Mouse (Mus musculus): Measurements from ENCODE around the gene Mettl7a1.
A peak's percentile ranks its signal among the peaks of the same experiment; 100 is the strongest.
"Not testable (repeated sequence)": the region's sequence is repeated elsewhere in the genome, so short reads cannot be mapped to it uniquely, and the experiment has no call there.

The Mettl7a1 gene

DNA sequence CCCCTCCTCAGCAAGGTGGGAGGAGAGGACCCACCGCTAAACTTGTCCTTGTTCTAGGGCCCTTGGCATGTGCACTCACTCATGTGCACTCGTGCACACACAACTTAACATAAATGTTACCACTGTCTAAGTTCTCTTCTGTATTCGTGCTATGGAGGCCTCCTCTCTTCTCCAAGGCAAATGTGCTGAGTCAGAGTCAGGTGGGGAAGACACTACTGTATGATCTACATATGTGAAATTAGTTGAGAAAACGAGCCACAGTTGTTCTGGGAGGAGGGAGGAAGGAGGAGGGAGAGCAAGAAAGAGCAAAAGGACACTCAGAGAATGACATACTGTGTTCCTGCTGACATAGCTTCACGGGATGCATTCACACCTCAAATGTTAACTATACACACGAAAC, 3.4 kb upstream of the Mettl7a1 start:
- no peak for DNase-seq (ENCODE audit: low read depth)

DNA sequence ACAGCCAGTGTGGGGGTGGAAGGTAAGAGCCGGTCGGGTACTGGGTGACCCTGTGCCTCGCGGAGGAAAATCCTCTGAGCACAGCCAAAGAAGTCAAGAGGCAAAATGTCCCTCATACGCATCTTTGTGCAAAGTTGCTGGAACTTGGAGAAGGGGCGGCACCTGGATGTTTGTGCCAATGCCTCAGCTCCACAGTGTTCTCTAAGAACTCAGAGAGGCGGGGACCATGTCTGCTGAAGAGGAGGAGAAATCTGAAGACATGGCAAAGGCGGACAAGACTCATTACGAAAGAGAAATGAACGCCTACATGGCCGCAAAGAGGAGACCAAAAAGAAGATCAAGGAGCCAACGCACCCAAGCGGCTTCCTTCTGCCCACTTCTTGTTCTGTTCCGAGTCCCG, 2.4 kb upstream of the Mettl7a1 start:
- DNase-seq (ENCODE audit: low read depth): no peak

DNA sequence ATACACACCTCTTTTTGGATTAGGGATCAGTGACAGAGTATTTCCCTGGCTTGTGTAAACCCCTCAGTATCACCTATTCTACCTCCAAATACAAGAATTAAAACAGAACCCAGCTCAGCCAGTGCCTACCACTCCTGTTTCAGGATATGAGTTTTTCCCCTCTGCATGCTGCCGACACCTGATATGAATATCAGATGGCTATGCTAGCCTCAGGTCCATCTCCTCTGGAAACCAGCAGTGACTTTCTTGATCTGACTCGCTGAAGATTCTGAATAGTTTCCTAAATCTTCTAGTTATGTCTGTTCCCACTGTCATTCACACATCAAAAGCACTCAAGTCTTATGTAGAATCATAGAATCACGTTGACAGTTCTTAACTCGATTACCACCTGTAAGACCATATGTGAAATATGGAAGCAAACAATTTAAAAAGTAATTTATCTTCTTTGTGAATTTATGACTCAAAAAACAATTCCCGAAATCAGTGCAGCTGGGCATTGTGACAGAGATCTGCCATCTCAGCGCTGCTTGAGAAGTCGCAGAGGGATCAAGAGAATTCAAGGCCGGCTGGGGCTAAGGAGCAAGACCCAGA, 417 bp upstream of the Mettl7a1 start:
- DNase-seq (ENCODE audit: low read depth): no peak

DNA sequence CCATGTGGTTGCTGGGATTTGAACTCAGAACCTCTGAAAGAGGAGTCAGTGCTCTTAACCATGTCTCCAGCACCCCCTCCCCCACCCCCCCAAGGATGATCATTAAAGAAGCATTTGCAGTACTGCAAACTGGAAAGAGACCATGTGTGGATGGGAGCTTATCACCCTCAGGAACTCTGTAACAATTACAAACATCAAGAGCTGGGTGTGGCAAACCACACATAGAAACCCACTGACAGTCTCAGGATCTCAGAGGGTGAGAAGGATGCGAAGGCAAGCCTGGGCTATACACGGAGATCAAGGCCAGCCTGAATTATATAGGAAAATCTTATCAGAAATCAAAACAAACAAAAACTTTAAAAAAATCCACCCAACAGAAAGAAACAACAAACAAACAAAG, 2.3 kb downstream of the Mettl7a1 start:
- DNase-seq (ENCODE audit: low read depth): no peak

DNA sequence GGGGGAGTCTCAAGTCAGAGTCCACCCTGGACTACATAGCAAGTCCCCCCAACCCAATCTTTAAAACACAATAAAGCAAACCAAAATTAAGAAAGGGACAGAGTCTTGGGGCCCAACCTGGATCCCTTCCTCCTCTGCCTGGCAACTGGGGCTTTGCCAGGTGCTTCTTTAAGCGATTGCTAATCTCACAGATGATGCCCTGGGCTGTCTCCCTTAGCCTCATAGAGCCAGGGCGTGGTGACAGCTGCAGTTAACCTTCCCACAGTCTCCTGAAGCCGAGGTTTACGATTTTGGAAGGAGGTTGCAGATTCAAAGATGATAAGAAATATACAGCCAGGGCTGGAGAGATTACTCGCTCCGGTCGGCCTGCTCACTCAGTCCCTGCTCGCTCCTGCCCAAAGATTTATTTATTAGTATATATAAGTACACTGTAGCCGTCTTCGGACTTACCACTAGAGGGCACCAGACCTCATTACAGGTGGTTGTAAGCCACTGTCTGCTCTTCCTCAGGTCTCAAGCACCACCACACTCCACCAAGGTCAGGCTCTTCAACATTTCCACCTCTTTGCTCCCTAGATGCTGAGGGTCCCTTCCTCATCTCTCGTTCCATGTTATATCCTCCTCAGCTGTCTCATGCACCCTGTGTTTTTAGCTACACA, 3.6 kb downstream of the Mettl7a1 start:
- DNase-seq (ENCODE audit: low read depth): peak; percentile 77

DNA sequence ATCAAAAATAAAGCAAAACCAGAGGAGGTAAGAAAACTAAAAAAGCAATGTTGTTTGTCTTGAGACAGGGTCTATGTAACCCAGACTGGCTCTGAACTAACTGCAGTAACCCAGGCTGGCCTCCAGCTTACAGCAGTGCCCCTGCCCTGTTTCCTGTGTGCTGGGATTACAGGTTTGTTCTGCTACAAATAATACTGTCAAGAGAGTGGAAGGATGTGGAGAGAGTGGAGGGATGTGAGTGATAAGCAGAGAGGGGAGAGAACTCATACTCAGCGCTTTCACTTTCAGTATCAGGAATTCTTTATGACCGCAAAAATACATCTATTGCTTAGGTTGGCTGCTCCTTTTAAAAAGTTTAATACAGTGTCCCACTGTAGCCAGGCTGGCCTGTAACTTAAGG, 8.4 kb downstream of the Mettl7a1 start:
- peak; percentile 2 for DNase-seq (ENCODE audit: low read depth)

DNA sequence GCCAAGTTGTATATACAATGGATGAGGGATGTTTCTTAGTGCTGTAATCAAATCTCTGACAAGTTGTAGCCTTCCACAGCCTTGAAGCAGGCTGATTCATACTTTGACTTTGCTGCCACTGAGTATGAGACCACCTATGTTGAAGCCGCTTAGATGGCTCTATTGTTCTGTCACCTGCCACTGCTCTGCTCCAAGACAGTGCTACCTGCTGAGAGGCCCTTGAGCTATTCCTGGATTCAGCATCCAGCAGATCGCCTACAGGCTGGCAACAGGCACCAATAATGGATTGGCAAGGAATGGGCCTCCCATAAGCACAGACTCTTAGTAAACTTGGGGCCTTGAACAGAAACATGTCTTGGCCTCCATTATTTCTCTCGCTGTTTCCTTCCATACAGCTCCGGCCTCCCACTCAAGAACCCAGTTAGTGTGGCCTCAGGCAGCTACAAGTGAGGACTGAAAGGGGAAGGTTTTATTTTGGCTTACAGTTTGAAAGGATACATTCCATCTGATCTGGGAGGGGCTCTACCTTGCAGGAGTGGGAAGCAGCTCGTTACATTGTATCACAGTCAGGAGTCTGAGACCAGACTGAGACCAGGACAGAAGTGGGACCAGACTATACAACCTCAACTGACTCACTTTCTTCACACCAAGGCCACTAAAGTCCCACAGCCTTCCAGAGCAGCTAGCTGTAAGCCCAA, 10.7 kb downstream of the Mettl7a1 start:
- DNase-seq (ENCODE audit: low read depth): peak; percentile 0

DNA sequence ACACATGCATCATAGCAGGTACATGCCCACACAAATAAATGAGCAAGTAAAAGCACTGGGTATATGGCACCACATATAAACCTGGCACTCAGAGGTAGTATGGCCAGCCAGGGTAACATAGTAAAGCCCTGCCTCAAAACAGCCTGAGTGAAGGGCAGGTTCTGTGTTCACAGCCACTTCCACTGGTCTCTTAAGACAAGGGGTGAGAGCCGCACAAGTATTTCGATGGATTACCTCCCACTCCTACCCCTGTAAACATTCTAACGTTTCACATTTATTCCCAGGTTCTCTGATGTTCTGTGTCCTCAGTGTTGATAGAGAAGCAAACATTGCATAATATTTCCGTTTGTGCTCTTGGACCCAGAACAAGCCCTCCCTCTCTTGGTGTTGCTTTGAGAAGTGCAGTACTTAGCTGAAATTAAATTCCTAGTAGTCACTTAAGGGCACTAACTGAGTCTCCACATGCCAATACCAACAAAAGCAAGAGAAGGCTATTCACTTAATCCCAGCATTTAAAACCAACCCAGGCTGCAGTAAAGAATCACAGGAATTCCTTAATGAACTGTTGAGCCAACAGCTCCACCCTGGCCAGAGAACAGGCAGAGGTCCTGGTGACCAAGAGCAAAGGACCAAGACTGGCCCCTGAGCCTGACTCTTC, 14.2 kb downstream of the Mettl7a1 start:
- peak; percentile 12 for DNase-seq (ENCODE audit: low read depth)

DNA sequence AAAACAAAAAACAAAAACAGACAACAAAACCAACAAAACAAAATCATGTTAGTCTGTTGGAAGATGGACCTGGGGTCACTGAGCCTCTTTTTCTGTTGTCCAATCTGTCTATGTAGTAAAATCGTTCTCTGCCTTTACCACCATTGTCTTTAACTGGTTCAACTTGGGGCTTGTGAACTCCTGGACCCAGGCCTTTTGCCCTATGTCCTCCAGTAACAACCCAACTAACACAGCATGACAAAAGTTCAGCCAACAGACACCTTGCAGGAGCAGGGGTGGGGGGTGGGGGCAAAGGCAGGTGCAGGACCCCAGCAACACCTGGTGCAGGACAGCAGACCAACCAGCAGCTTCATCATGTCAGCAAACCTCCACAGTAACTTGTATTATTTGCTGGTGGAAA, 15.9 kb downstream of the Mettl7a1 start:
- DNase-seq (ENCODE audit: low read depth): no peak

DNA sequence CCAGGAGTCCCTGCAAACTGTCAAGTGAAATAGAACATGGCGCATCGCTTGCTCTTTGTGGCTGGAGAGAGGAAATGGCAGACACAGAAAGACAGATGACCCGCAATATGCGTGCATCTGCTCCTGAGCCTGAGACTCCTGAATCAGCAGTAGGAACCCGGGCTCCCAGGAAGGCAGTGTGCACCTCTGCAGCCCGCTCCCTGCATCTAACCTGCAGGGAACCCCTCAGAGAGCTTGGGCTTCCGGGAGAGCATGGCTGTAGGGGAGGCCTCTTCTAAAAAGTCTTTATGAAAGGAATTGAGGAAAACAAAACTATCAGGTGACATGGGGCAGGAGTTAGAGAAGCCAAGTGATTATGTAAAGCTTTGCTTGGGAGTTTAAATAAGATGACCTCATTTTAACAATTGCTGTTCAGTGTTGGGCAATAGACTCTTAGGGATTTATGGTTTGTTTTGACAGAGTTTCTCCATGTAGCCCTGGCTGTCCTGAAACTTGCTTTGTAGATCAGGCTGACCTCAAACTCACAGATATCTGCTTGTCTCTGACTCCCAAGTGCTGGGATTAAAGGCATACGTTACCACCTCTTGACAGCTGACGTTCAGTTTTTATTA, 16.5 kb downstream of the Mettl7a1 start:
- DNase-seq (ENCODE audit: low read depth): peak; percentile 74

DNA sequence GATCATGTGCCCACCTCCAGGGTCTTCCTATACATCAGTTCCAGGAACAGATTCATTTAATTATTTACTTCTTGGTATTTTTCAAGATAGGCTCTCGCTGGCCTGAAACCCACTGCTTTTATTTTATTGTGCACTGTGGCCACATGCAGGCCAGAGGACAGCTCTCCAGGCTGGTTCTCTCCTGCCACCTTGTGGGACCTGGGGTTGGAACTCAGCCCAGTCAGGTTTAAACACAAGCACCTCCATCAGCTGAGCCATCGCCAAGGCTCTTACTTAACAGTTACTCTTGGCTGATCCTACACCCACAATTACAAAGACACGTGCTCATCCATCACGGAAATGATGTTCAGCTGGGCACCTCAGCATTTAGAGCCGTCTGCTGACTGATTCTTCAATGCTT, 17.2 kb downstream of the Mettl7a1 start:
- peak; percentile 74 for DNase-seq (ENCODE audit: low read depth)

DNA sequence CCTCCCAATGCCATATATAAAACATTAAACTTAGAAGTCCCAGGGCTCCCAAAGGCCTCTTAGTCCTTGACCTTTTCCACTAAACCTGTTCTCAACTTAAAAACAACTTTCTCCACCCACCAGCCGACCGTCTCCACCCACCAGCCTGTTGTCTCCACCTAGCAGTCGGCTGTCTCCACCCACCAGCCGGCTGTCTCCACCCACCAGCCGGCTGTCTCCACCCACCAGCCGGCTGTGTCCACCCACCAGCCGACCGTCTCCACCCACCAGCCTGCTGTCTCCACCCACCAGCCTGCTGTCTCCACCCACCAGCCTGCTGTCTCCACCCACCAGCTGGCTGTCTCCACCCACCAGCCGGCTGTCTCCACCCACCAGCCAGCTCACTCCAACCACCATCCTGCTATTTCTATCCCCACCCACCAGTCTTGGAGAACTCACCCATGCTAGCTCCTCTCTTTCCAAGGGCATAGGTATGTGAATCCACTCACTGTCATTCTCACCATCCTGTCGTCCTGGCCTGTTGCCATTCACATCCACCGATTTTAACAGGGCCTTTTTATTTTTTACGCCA, 20.2 kb downstream of the Mettl7a1 start:
- peak; percentile 55 for DNase-seq (ENCODE audit: low read depth)

DNA sequence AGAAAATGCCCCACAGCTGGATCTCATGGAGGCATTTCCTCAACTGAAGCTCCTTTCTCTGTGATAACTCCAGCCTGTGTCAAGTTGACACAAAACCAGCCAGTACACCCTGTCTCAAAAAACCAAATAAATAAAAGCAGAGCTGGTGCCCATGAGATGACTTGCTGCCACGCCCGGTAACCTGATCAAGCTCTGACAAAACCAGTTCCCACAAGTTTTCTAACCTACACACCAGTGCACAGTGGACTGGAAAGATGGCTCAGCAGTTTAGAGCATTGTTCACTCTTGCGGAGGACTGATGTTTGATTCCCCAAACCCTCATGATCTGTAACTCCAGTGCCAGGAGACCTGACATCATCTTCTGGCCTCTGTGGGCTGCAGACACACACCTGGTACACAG, 21.3 kb downstream of the Mettl7a1 start:
- DNase-seq (ENCODE audit: low read depth): peak; percentile 2

DNA sequence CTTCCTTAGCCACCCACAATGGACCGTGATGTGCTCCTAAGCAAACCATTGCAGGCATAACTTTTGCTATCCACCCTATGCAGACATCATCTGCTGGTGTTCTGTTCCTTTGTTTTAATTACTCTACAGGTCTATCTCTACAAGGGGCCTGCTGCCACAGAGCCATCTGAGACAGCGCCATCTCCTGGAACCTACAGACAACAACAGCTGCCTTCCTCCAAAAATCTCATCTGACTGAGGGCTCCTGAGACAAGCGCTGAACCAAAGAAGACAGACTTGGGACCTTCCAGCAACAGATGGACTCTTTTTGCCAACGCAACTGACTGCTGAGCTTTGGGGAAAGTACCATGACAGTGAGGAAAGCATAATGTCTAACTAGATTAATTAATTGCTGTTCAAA, 24.1 kb downstream of the Mettl7a1 start:
- DNase-seq (ENCODE audit: low read depth): peak; percentile 1

DNA sequence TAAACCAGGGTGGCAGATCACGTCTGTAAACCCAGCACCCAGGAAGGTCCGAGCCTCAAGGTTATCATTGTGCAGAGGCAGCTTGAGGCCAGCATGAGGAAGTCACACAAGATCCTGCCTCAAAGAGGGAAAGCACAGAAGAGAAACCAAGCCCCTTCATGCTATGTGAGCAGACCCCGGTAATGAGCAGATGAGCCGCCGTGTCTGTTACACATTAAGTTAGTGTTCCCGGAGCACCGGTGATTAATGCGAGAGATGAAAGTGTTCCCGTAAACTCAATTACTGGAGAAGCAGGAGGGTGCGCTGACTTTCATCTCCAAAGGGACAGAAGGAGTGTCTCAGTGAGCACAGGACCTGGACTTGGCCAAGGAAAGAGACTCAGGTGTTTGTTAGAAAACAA, 25.4 kb downstream of the Mettl7a1 start:
- not testable (repeated sequence) for DNase-seq (ENCODE audit: low read depth)

DNA sequence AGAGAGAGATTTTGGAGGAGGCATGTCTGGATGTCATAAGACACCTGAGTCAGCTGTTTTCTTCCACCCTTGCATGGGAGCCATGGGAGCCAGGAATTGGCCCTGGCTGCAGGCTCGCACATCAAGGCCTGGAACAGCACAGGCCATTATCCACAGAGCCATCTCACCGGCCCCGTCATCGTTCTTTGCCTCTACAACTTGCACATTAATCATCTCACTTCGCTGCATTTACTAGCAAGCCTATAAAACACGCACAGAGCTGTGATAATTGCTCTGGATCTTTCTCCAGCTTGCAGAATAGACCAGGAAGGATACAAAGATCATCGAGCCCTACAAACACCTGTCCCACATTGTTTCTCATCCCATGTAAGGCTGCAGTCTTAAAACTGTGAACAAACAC, 26.8 kb downstream of the Mettl7a1 start:
- no peak for DNase-seq (ENCODE audit: low read depth)

DNA sequence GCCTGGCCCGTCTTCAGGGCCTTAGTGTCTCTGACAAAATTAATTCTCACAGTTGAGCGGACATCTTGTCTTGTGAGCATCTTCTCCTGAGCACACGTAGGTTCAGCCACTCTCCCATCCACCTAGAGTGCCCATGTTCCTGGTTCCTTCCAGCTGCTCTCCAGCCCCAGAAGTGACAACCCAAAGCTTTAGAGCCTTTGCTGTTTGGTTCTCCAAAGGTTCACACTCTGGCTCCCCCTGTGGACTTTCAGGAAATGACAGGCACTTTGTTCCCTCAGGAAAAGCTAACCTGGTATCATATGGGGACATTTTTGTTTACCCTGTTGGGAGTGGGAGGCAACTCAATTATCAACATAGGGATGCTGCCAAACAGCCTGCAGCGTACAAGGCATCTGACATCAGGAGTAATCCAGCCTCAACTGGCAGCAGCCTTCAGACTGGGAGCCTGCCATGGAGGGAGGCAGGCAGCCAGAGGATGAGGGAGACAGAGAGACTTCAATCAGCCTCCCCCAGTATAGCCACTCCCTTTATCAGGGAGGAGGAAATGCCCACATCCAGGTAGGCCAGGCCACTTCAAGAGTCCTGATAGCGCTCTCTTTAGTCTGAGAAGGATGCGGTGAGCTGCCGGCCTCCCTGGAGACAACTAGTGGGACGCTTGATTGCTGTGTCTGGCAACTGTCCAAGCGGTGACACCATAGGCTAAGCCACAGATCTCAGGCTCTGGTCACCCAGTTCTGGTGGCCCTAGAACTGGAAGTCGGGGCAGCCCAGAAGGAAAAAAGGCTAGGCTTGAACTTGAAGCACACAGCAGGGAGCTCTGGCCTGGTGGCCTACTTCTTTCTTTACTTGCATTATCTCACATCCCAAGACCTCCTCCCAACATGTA, 28.4 kb downstream of the Mettl7a1 start:
- DNase-seq (ENCODE audit: low read depth): not testable (repeated sequence)

DNA sequence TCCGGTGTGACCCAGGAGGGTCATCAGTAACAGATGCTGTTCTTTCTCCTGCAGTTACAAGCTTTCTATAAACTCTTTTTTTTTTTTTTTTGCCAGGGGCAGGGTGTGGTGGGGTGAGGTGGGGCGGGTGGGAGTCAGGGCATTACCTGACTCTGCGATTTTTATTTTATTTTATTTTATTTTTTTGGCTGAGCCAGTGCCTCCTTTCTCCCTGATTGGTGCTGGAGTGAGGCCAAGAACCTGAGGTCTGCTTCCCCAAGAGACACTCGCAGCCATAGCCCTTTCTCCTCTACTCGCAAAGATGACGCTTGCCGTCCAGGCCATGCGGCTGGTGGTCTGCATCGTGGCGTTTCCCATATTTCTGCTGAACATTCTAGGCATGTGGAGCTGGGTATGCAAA, 30.7 kb downstream of the Mettl7a1 start, which contains the start of gene Mettl7a3:
Gene Mettl7a3 (plus strand): TSS at position 301 of the 400 bp plus-strand sequence.
- DNase-seq (ENCODE audit: low read depth): no peak

DNA sequence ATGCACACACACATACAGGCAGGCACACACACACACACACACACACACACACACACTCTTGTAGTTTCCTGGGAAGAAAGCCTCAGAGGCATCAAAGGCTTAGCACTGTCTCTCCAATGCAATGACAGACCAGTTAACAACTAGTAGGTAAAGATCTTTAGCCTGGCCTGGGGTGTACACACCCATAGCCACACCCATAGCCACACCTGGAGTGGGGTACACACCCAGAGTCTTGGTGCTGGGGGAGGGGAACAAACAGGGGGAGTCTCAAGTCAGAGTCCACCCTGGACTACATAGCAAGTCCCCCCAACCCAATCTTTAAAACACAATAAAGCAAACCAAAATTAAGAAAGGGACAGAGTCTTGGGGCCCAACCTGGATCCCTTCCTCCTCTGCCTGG, 33.4 kb downstream of the Mettl7a1 start:
- not testable (repeated sequence) for DNase-seq (ENCODE audit: low read depth)

DNA sequence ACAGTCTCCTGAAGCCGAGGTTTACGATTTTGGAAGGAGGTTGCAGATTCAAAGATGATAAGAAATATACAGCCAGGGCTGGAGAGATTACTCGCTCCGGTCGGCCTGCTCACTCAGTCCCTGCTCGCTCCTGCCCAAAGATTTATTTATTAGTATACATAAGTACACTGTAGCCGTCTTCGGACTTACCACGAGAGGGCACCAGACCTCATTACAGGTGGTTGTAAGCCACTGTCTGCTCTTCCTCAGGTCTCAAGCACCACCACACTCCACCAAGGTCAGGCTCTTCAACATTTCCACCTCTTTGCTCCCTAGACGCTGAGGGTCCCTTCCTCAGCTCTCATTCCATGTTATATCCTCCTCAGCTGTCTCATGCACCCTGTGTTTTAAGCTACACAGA, 33.9 kb downstream of the Mettl7a1 start:
- DNase-seq (ENCODE audit: low read depth): not testable (repeated sequence)

All from NIH3T3 (cell line).